Mouse (Mus musculus): Measurements from ENCODE around the gene Lad1. TPM values are rescaled to one million over a fixed set of nuclear protein-coding genes. Genes with fewer than 3 reads are reported as not detected.
A peak's percentile ranks its signal among the peaks of the same experiment; 100 is the strongest.

Lad1 gene
- polyA plus RNA-seq, 1 experiment from 2014 or later: 1.4 TPM

- Histone ChIP-seq H3K9me3 (no peaks in the 10 kb centered on the region), H3K4me1 (peaks cover 8% of the 10 kb centered on the region; the same call in 1 of the 2 replicates), H3K36me3 (replicated peaks) (no peaks in the 10 kb centered on the region), H3K27ac (no peak overlapping the region), H3K27me3 (replicated peaks) (no peaks in the 10 kb centered on the region), H3K9ac (no peak overlapping the region), H3K4me2 (no peak overlapping the region), H3K4me3 (no peak overlapping the region)
- WGBS: 85% methylated on average over 4 of the region's 4 CpGs
- ATAC-seq (replicated peaks): no peak
Observed at GRCm38 (mm10) chr1:135853200-135853599, 34.8 kb downstream of the Lad1 start.

GRCm38 (mm10) chr1:135854591-135855343 lies 36.4 kb downstream of the Lad1 start:
- WGBS: 88% methylated on average over 6 of the region's 6 CpGs
- no peaks in the 10 kb centered on the region for H3K9me3 ChIP-seq

DNA sequence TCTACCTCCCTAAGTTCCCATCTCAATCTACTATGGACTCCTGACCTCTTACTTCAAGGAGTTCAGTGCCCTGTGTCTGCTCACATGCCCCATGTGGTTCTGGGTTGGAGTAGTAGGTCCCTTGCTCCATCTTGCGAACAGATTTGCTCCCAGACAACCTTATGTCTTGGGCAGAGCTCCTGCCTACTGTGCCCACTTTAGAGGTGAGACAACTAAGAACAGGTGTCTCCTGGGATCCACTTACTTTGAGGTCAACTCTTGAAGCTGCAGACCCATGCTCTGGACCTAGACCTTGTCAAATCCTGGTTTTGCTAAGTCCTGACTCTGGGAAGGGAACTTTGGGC lies 36.9 kb downstream of the Lad1 start:
- WGBS: 87% methylated on average over 1 of the region's 1 CpGs
- Histone ChIP-seq H3K4me2 (no peak overlapping the region), H3K27me3 (replicated peaks) (no peaks in the 10 kb centered on the region), H3K9ac (no peak overlapping the region), H3K9me3 (no peaks in the 10 kb centered on the region), H3K27ac (no peak overlapping the region), H3K4me3 (no peak overlapping the region), H3K4me1 (peaks cover 8% of the 10 kb centered on the region; the same call in 1 of the 2 replicates), H3K36me3 (replicated peaks) (no peaks in the 10 kb centered on the region)
- ATAC-seq (replicated peaks): no peak

More at GRCm38 (mm10) chr1:135854591-135855343, 36.4 kb downstream of the Lad1 start:
- no peak overlapping the region for H3K4me3 ChIP-seq
- no peak for ATAC-seq (replicated peaks)
- H3K27me3 ChIP-seq (replicated peaks): no peaks in the 10 kb centered on the region
- H3K36me3 ChIP-seq (replicated peaks): no peaks in the 10 kb centered on the region
- H3K9ac ChIP-seq: no peak overlapping the region
- H3K27ac ChIP-seq: no peak overlapping the region
- H3K4me2 ChIP-seq: no peak overlapping the region
- peaks cover 8% of the 10 kb centered on the region; the same call in 1 of the 2 replicates for H3K4me1 ChIP-seq

DNA sequence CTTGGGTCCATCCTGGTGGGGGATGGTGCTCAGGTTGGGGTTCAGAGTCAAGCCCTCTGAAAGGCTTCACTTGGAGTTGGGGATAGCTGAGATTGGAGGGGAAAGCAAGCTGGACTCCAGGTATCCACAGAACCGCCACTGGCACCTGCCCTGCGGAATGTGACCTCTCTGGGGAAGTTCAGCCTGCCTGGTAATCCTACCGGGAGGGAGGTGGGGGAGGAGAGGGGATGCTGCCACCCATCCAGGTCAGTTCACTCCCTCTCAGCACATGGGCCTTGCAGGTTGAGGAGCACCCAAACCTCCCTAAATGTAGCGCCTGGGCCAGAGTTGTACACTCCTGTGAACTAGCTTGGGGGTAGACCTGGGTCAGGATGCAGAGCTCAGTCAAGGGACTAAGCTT lies 37.7 kb downstream of the Lad1 start:
- no peak for ATAC-seq (replicated peaks)
- H3K27me3 ChIP-seq (replicated peaks): no peaks in the 10 kb centered on the region
- H3K4me2 ChIP-seq: no peak overlapping the region
- no peak overlapping the region for H3K27ac ChIP-seq
- H3K9me3 ChIP-seq: no peaks in the 10 kb centered on the region
- H3K4me1 ChIP-seq: peaks cover 8% of the 10 kb centered on the region; the same call in 1 of the 2 replicates
- H3K9ac ChIP-seq: no peak overlapping the region
- 69% methylated on average over 4 of the region's 4 CpGs for WGBS
- no peaks in the 10 kb centered on the region for H3K36me3 ChIP-seq (replicated peaks)
- no peak overlapping the region for H3K4me3 ChIP-seq

GRCm38 (mm10) chr1:135857137-135857775 lies 38.9 kb downstream of the Lad1 start:
- Histone ChIP-seq H3K4me2 (no peak overlapping the region), H3K4me1 (peaks cover 4% of the 10 kb centered on the region; the same call in 1 of the 2 replicates), H3K27ac (no peak overlapping the region), H3K27me3 (replicated peaks) (no peaks in the 10 kb centered on the region), H3K36me3 (replicated peaks) (no peaks in the 10 kb centered on the region), H3K4me3 (no peak overlapping the region), H3K9me3 (no peaks in the 10 kb centered on the region), H3K9ac (no peak overlapping the region)
- 73% methylated on average over 11 of the region's 11 CpGs for WGBS
- ATAC-seq (replicated peaks): no peak

GRCm38 (mm10) chr1:135858533-135858932 lies 40.1 kb downstream of the Lad1 start:
- H3K9ac ChIP-seq: no peak overlapping the region
- H3K4me3 ChIP-seq: no peak overlapping the region
- H3K4me2 ChIP-seq: no peak overlapping the region
- 92% methylated on average over 7 of the region's 7 CpGs for WGBS
- no peak overlapping the region for H3K27ac ChIP-seq
- ATAC-seq (replicated peaks): no peak
- no peaks in the 10 kb centered on the region for H3K4me1 ChIP-seq
- no peaks in the 10 kb centered on the region for H3K36me3 ChIP-seq (replicated peaks)
- H3K9me3 ChIP-seq: no peaks in the 10 kb centered on the region
- no peaks in the 10 kb centered on the region for H3K27me3 ChIP-seq (replicated peaks)

GRCm38 (mm10) chr1:135861091-135861490 lies 42.7 kb downstream of the Lad1 start:
- H3K9me3 ChIP-seq: no peaks in the 10 kb centered on the region
- no peak overlapping the region for H3K9ac ChIP-seq
- no peaks in the 10 kb centered on the region for H3K4me1 ChIP-seq
- no peaks in the 10 kb centered on the region for H3K27me3 ChIP-seq (replicated peaks)
- ATAC-seq (replicated peaks): no peak
- no peaks in the 10 kb centered on the region for H3K36me3 ChIP-seq (replicated peaks)
- no peak overlapping the region for H3K4me2 ChIP-seq
- no peak overlapping the region for H3K4me3 ChIP-seq
- no peak overlapping the region for H3K27ac ChIP-seq
- WGBS: 84% methylated on average over 5 of the region's 5 CpGs

GRCm38 (mm10) chr1:135861980-135862552 lies 43.7 kb downstream of the Lad1 start:
- H3K27ac ChIP-seq: no peak overlapping the region
- WGBS: 77% methylated on average over 9 of the region's 9 CpGs

DNA sequence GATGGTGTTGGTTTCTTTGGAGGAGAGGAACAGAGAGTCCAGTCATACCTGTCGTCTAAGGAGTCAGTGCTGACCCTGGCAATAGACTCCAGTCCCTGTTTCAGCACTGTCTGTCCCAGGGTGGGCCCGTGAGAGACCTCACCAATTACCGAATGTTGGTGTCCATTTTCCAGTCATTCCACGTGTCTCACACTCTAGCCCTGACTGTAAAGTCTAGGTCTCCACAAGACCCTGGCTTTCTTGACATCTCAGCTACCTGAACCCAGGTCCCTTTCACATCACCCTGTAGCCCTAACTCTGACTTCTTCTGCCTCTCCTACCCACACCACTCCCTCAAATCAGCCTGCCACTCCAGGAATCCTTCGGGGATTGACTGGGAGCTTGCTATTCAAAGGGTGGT lies 44.2 kb downstream of the Lad1 start:
- no peak for ATAC-seq (replicated peaks)
- WGBS: 84% methylated on average over 5 of the region's 5 CpGs
- Histone ChIP-seq H3K4me2 (no peak overlapping the region), H3K27me3 (replicated peaks) (no peaks in the 10 kb centered on the region), H3K36me3 (replicated peaks) (no peaks in the 10 kb centered on the region), H3K27ac (no peak overlapping the region), H3K4me1 (no peaks in the 10 kb centered on the region), H3K9ac (no peak overlapping the region), H3K4me3 (no peak overlapping the region), H3K9me3 (no peaks in the 10 kb centered on the region)

More at GRCm38 (mm10) chr1:135861980-135862552, 43.7 kb downstream of the Lad1 start:
- Histone ChIP-seq H3K36me3 (replicated peaks) (no peaks in the 10 kb centered on the region), H3K4me2 (no peak overlapping the region), H3K27me3 (replicated peaks) (no peaks in the 10 kb centered on the region), H3K9ac (no peak overlapping the region), H3K4me3 (no peak overlapping the region), H3K9me3 (no peaks in the 10 kb centered on the region), H3K4me1 (no peaks in the 10 kb centered on the region)
- ATAC-seq (replicated peaks): no peak

- no peak for ATAC-seq (replicated peaks)
- no peak overlapping the region for H3K4me3 ChIP-seq
- no peak overlapping the region for H3K27ac ChIP-seq
- no peak overlapping the region for H3K4me2 ChIP-seq
- no peaks in the 10 kb centered on the region for H3K36me3 ChIP-seq (replicated peaks)
- no peak overlapping the region for H3K9ac ChIP-seq
- no peaks in the 10 kb centered on the region for H3K27me3 ChIP-seq (replicated peaks)
- 85% methylated on average over 9 of the region's 9 CpGs for WGBS
- no peaks in the 10 kb centered on the region for H3K4me1 ChIP-seq
- no peaks in the 10 kb centered on the region for H3K9me3 ChIP-seq
Observed at GRCm38 (mm10) chr1:135863786-135864335, 45.5 kb downstream of the Lad1 start.

DNA sequence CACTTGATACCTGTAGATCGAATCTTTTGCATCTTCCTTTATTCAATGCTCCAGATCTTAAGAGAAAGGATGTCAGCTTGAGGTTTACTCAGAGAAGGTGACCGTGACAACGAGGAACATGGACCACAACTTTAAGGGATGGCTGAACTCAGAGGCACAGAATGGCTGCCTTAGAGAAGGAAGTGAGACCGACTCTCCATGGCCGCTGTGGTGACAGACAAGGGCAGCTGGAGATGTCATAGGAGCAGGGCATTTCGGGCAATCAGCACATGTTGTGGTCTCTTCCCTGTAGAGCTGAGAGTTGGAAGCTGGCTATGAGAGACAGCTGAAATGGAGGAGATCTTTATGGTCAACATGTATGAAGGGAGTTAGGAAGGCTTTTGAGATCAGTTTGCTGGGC lies 46.4 kb downstream of the Lad1 start:
- Histone ChIP-seq H3K9me3 (no peaks in the 10 kb centered on the region), H3K4me2 (no peak overlapping the region), H3K9ac (no peak overlapping the region), H3K27ac (no peak overlapping the region), H3K36me3 (replicated peaks) (no peaks in the 10 kb centered on the region), H3K4me1 (no peaks in the 10 kb centered on the region), H3K4me3 (no peak overlapping the region), H3K27me3 (replicated peaks) (no peaks in the 10 kb centered on the region)
- WGBS: 87% methylated on average over 6 of the region's 6 CpGs
- ATAC-seq (replicated peaks): no peak

- Histone ChIP-seq H3K4me2 (no peak overlapping the region), H3K4me3 (no peak overlapping the region), H3K27me3 (replicated peaks) (no peaks in the 10 kb centered on the region), H3K36me3 (replicated peaks) (no peaks in the 10 kb centered on the region), H3K9ac (no peak overlapping the region), H3K27ac (no peak overlapping the region), H3K4me1 (no peaks in the 10 kb centered on the region), H3K9me3 (no peaks in the 10 kb centered on the region)
- ATAC-seq (replicated peaks): peak; percentile 78
- 53% methylated on average over 19 of the region's 19 CpGs for WGBS
Observed at GRCm38 (mm10) chr1:135865518-135866194, 47.3 kb downstream of the Lad1 start.
